Mouse (Mus musculus) kidney, embryonic 16.5 days (tissue): ENCODE data around the gene Ehd1. TPM values are rescaled to one million over a fixed set of nuclear protein-coding genes. Genes with fewer than 3 reads are reported as not detected.

ENCODE experiments used
- ATAC-seq: fragments of 200-750 bp; cut with Nextera tagmentation; 2 replicates; pipeline ENCODE4 v1.8.0; 2017; ENCODE audit warnings: moderate TSS enrichment; ENCODE audit not compliant: low FRiP score, low TSS enrichment
- H3K27ac ChIP-seq: fragments of 300-500 bp; sonication (generic); 2 replicates; pipeline ENCODE4 v1.5.1; 2014; ENCODE audit warnings: low read length
- H3K27me3 ChIP-seq: fragments of 300-500 bp; sonication (generic); 2 replicates; pipeline ENCODE4 v1.6.1; 2014; ENCODE audit warnings: low read length, control low read depth, mixed read lengths; ENCODE audit not compliant: insufficient read depth
- H3K36me3 ChIP-seq: fragments of 300-500 bp; sonication (generic); 2 replicates; pipeline ENCODE4 v1.6.1; 2014; ENCODE audit warnings: low read length, control low read depth, mixed read lengths; ENCODE audit not compliant: insufficient read depth
- H3K4me1 ChIP-seq: fragments of 300-500 bp; sonication (generic); 2 replicates; pipeline ENCODE4 v1.6.1; 2014; ENCODE audit warnings: low read length, control low read depth, mixed read lengths; ENCODE audit not compliant: insufficient read depth
- H3K4me2 ChIP-seq: fragments of 300-500 bp; sonication (generic); replicated peaks from 2 replicates; pipeline ENCODE4 v1.6.1; 2014; ENCODE audit warnings: low read depth, low read length
- H3K4me3 ChIP-seq: fragments of 300-500 bp; sonication (generic); 2 replicates; pipeline ENCODE4 v1.5.1; 2014; ENCODE audit warnings: mild to moderate bottlenecking, low read length
- H3K9ac ChIP-seq: fragments of 300-500 bp; sonication (generic); replicated peaks from 2 replicates; pipeline ENCODE4 v1.6.1; 2014; ENCODE audit warnings: low read length
- H3K9me3 ChIP-seq: fragments of 300-500 bp; sonication (generic); 2 replicates; pipeline ENCODE4 v1.6.1; 2016; ENCODE audit warnings: low read length, control low read depth
- WGBS: fragments of 180-500 bp; shearing (Covaris S2); extraction: QIAGEN DNeasy Blood & Tissue Kit; methylation state at CpG from one replicate; pipeline ENCODE4 v1.1.7; 2014; 5-methylcytosine and 5-hydroxymethylcytosine counted together
- polyA plus RNA-seq: library from polyadenylated mRNA; unstranded; fragments of >200 nt; fragmentation: Nextera tagmentation; extraction: Ambion mirVana; gene quantifications from 2 replicates; pipeline ENCODE4 v1.2.1, GENCODE M21; 2015

Ehd1 gene
- polyA plus RNA-seq, 1 experiment from 2014 or later: 84.2 TPM

DNA sequence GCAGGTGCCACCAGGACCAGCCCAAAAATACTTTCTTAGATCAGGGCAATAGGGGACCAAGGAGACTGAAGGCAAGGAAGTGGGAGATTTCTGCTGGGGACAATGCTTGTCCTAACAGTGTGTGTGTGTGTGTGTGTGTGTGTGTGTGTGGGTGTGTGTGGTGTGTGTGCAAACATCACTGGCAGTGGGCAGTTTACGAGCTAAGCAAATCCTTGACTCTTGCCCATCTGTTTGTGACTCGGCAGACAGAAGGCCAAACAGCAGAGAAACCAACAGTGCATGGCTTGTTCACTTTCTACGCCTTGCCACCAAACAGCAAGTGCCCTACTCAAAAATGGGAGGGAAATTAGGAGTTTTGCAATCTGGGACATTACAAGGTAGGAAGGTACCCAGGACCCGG is 2.9 kb upstream of the Ehd1 start:
- H3K9me3 ChIP-seq: no peaks in the 10 kb centered on the region
- no peak for ATAC-seq
- WGBS: 65% methylated on average over 4 of the region's 4 CpGs
- no peak overlapping the region for H3K9ac ChIP-seq
- no peak overlapping the region for H3K27ac ChIP-seq
- H3K36me3 ChIP-seq: no peaks in the 10 kb centered on the region
- peaks cover 26% of the 10 kb centered on the region for H3K4me1 ChIP-seq
- no peaks in the 10 kb centered on the region for H3K27me3 ChIP-seq
- H3K4me3 ChIP-seq: no peak overlapping the region
- H3K4me2 ChIP-seq: no peak overlapping the region

- Histone ChIP-seq H3K4me3 (no peak overlapping the region), H3K4me2 (no peak overlapping the region)
Measured at GRCm38 (mm10) chr19:6273998-6274608, 2.4 kb upstream of the Ehd1 start.

GRCm38 (mm10) chr19:6275740-6276389 is 660 bp upstream of the Ehd1 start:
- ATAC-seq: no peak
- Histone ChIP-seq H3K9ac (peak overlapping the region; percentile 78), H3K4me2 (peak overlapping the region; percentile 97), H3K27me3 (no peaks in the 10 kb centered on the region), H3K27ac (peak overlapping the region; percentile 89), H3K4me1 (peaks cover 44% of the 10 kb centered on the region), H3K9me3 (no peaks in the 10 kb centered on the region), H3K36me3 (no peaks in the 10 kb centered on the region), H3K4me3 (peak overlapping the region; percentile 83)
- WGBS: 6% methylated on average over 15 of the region's 15 CpGs

More at GRCm38 (mm10) chr19:6273998-6274608, 2.4 kb upstream of the Ehd1 start:
- Histone ChIP-seq H3K36me3 (no peaks in the 10 kb centered on the region), H3K9ac (no peak overlapping the region), H3K27me3 (no peaks in the 10 kb centered on the region), H3K4me1 (peaks cover 31% of the 10 kb centered on the region), H3K27ac (no peak overlapping the region), H3K9me3 (no peaks in the 10 kb centered on the region)
- 83% methylated on average over 13 of the region's 13 CpGs for WGBS
- no peak for ATAC-seq

- Histone ChIP-seq H3K9me3 (no peaks in the 10 kb centered on the region), H3K36me3 (peaks cover 17% of the 10 kb centered on the region), H3K27me3 (no peaks in the 10 kb centered on the region), H3K4me3 (peak overlapping the region; percentile 83), H3K4me1 (peaks cover 45% of the 10 kb centered on the region), H3K27ac (peak overlapping the region; percentile 85), H3K4me2 (peak overlapping the region; percentile 97), H3K9ac (peak overlapping the region; percentile 83)
- peak; percentile 55 for ATAC-seq
- 3% methylated on average over 10 of the region's 10 CpGs for WGBS
Measured at GRCm38 (mm10) chr19:6277661-6278438, 1.3 kb downstream of the Ehd1 start.

DNA sequence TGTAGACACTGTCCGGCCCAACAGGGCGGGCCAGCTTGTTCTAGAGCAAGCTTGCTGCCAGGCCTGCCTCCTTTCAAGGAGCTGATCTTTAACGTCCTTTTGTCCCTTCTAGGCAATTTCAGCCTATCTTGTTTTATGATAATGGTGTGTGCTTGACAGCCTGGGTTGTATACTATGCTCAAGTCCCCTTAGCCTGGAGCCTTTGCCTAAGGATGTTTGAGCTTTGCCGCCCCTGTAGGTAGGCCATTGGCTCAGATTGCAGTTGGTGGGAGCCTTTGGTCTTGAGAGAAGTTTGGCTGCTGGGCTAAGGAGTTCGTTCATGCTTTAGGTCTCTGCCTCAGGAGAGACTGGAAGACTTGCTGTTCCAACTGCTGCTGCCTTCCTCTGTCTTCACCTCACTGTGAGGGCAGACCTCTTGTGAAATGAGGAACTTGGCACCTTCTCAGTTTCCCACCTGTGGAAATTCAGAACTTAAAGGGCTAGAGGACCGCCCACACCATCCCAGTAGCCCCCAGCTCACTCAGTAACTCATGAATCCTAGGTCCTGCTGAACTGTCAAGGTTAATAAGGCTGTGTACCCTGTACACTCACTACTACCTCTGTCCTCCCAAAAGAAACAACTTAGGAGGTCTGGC is 2.0 kb downstream of the Ehd1 start:
- peak overlapping the region; percentile 83 for H3K9ac ChIP-seq
- no peak for ATAC-seq
- H3K36me3 ChIP-seq: peaks cover 19% of the 10 kb centered on the region
- H3K4me3 ChIP-seq: peak overlapping the region; percentile 83
- WGBS: 17% methylated on average over 6 of the region's 6 CpGs
- H3K4me1 ChIP-seq: peaks cover 45% of the 10 kb centered on the region
- peak overlapping the region; percentile 85 for H3K27ac ChIP-seq
- peak overlapping the region; percentile 97 for H3K4me2 ChIP-seq
- H3K9me3 ChIP-seq: no peaks in the 10 kb centered on the region
- no peaks in the 10 kb centered on the region for H3K27me3 ChIP-seq

DNA sequence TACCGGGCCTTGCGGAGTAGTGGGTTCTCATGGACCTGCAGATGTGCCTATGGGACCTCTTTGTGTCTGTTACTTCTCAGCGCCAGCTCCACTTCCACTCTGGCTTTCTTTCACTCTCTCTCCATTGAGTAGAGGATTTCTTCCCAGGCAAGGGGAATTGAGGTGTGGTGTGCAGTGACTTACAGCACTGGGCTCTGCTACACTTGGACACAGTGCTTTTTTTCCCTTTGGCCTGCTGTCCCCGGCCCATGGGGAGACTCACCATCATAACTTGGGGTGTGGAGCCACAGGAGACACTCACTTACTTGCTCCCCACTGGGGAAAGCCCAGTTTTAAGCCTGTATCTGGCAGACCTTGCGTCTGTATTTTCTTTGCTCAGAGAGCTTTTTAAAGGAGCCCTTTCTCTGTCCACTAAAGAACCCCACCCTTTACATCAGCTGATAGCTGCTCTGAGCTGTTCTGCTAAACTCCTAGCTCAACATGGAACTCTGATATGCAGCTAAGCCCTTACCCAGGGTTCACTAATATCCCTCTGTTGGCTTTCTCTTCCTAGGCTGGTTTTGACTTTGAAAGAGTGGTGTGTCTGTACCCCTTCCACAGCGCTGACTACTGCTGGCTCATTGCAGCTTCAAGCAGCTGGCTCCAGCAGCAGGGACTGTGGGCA is 3.1 kb downstream of the Ehd1 start:
- H3K36me3 ChIP-seq: peaks cover 27% of the 10 kb centered on the region
- H3K9me3 ChIP-seq: no peaks in the 10 kb centered on the region
- peaks cover 39% of the 10 kb centered on the region for H3K4me1 ChIP-seq
- WGBS: 82% methylated on average over 6 of the region's 6 CpGs
- H3K9ac ChIP-seq: peak overlapping the region; percentile 83
- no peak for ATAC-seq
- H3K4me3 ChIP-seq: peak overlapping the region; percentile 83
- peak overlapping the region; percentile 97 for H3K4me2 ChIP-seq
- peak overlapping the region; percentile 85; the same call in 1 of the 2 replicates for H3K27ac ChIP-seq
- H3K27me3 ChIP-seq: no peaks in the 10 kb centered on the region

DNA sequence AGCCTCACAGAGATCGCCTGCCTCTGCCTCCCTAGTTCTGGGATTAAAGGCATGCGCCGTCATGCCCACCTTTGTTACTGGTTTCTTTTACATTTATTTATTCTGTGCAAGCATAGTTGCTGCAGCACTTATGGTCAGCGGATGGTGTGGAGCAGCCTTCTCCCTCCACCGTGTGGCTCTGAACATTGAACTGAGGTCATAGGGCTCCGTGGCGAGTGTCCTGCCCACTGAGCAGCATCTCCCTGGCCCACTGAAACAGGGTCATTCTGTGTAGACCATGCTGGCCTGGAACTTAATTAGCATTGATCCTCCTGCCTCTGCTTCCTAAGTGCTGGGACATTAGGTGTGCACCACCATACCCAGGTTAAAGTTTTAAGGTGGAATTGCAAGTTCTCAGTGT is 4.0 kb downstream of the Ehd1 start:
- ATAC-seq: no peak
- H3K4me3 ChIP-seq: no peak overlapping the region
- no peaks in the 10 kb centered on the region for H3K27me3 ChIP-seq
- WGBS: 74% methylated on average over 7 of the region's 7 CpGs
- no peak overlapping the region for H3K9ac ChIP-seq
- H3K4me2 ChIP-seq: no peak overlapping the region
- H3K36me3 ChIP-seq: peaks cover 33% of the 10 kb centered on the region
- no peak overlapping the region for H3K27ac ChIP-seq
- no peaks in the 10 kb centered on the region for H3K9me3 ChIP-seq
- H3K4me1 ChIP-seq: peaks cover 36% of the 10 kb centered on the region

- H3K27ac ChIP-seq: no peak overlapping the region
- no peaks in the 10 kb centered on the region for H3K27me3 ChIP-seq
- ATAC-seq: no peak
- no peak overlapping the region for H3K9ac ChIP-seq
- H3K4me3 ChIP-seq: no peak overlapping the region
- peaks cover 33% of the 10 kb centered on the region for H3K36me3 ChIP-seq
- no peaks in the 10 kb centered on the region for H3K9me3 ChIP-seq
- peaks cover 32% of the 10 kb centered on the region for H3K4me1 ChIP-seq
- 75% methylated on average over 14 of the region's 14 CpGs for WGBS
- no peak overlapping the region for H3K4me2 ChIP-seq
Measured at GRCm38 (mm10) chr19:6281122-6282020, 4.8 kb downstream of the Ehd1 start.
